Mouse (Mus musculus) right cerebral cortex, postnatal 14 days (tissue): ENCODE results near the gene Gm20458.

Experiments used
- DNase-seq: peaks from one replicate; pipeline ENCODE4 v3.0.0; 2022

The Gm20458 gene

DNA sequence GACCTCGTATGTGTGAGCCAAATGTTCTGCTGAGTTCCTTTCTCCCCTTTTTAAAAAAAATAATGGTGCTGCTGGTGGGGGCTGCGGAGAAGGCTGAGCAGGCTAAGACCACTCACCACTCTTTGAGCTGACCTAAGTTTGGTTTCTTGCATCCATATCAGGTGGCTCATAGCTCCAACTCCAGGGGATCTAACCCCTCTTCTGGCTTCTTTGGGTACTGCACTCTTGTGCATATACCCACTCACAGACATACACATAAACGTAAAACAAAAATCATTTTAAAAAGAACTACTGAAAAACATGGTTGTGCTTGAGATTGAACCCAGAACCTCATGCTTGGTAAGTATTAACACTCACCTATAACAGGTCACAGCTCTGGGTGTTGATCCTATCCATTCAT, 44.2 kb downstream of the Gm20458 start:
- DNase-seq, result no peak

DNA sequence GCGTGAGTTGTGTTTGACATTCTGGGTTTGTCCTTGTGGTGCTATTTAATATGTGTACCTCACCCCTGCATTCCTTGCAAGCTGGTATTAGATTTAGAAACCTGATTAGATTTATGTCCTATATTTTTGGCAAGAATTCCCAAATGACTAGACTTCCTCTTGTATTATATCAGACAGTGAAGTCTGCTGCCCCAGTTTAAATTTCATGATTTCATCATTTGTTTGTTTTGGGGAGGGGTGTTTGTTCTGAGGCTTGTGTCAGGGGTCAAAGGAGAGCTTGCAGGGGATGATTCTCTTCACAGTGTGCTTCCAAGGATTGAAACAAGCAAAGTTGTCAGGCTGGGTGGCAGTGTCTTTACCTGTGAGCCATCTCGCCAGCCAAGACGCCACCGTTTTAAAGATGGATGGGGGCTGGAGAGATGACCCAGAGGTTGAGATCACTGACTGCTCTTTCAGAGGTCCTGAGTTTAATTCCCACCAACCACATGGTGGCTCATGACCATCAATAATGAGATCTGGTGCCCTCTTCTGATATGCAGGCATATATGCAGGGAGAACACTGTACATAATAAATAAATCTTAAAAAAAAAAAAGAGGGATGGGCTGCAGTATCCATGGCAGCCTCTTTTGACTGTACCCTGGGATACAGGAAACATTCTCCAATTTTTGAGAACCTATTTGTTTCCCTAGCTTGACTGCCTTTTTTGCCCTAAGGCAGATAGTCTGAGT, 45.0 kb downstream of the Gm20458 start:
- no peak for DNase-seq

DNA sequence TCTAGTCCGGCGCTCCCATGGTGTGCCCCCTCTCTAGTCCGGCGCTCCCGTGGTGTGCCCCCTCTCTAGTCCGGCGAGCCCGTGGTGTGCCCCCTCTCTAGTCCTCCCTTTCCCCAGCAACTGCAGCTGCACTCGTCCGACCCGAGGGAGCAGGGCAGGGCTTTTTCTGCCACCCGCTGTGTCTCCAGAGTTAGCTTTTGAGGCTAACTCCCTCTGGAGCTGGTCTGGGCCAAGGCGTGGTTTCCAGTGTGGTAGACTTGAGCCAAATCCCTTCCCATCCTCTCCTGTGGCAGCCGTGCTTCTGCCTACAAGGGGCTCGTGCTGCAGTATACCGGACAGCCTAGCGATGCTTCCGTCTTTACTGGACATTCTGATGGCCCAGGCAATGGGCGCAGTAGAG, 47.0 kb downstream of the Gm20458 start:
- no peak for DNase-seq

DNA sequence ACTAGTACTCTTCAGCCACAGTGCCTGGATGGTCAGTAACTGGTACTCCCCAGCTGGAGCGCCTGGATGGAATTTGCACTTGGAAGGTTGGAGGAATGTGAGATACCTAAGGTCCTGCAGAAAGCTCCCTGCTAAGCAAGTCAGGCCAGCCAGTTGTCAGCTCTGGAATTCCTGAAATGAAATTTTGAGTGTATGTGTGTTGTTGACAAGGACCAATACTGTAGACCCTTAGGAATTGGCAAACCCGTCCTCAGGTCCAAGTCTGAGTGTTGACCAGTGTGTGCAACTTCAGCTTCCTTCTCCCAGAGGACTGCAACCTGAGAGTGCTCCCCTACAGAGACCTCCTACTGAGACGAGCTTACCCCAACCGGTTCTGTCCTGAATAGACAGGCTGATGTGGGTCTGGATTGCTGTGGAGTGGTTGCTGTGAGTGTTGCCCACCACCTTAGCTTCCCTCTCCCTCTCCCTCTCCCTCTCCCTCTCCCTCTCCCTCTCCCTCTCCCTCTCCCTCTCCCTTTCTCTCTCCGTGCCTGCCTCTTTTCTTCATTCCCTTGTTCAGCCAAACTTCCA, 49.9 kb downstream of the Gm20458 start:
- DNase-seq, result no peak

DNA sequence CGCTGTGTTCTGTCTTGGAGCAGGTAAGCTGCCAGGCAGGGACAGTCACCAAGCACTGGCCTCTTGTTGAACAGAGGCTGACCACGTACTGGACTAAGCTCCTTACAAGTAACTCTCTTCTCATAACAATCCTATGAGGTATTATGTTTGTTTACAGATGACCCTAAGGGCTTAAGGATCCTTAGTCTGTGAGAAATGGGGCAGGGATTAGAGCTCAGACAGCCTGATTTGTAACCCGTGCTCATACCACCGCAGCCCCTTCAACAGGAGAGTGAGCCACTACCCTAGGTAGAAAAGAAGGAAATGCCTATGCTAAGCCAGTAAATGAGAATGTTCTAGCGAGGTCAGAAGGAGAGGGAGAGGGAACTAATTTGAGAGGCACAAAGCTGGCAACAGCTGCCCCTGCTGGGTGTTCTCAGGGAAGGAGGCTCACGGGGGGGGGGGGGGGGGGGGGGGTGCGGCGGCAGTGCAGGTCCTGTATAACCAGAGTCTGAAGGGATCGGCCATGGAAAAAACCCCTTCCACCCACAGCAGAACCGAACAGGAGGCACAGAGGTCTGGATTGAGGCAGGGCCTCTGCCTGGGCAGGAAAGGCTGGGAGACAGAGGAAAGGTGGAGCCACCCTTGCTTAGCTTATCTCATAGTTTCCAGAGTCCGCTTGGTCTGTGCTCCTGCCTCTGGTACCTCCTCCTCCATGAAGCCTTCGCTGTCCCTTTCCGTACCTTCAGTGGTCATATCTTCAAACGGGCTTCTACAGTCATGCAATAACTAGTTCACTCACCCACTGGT, 51.5 kb downstream of the Gm20458 start:
- DNase-seq, result no peak

DNA sequence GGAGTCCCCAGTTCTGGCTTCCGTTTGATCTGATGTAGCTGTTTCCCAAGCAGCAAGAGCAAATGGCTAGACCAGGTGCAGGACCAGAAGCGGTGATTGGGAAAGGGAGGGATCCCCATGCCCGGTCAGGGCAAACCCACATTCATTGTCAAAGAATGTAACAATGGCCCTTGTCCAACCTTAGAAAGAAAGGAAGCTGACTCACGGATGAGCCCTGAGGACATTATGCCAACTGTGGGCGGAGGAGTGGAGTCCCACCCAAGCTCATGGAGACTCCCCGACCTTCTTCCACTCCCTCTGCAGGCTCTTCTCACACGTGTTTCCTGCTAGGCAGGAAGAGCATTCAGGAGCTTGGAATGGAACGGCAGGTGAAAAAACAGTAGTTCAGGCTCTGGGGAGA, 52.6 kb downstream of the Gm20458 start:
- DNase-seq, result no peak

DNA sequence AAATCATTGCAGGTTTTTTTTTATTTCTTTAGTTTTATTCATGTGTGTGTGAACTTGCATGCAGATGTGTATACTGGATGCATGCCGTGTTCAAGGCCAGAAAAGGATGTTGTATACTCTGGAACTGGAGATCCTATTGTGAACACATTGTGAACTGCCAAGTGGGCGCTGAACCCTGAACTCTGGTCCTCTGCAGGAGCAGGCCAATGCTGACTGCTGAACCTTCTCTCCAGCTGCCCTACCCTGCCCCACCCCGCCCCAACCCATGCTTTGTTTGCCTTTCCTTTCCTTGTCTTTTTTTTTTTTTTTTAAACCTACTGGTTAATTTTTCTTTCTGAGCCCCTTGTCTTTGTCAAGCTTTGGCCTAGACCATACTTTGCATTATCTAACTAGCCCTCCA, 54.1 kb downstream of the Gm20458 start:
- DNase-seq, result no peak

DNA sequence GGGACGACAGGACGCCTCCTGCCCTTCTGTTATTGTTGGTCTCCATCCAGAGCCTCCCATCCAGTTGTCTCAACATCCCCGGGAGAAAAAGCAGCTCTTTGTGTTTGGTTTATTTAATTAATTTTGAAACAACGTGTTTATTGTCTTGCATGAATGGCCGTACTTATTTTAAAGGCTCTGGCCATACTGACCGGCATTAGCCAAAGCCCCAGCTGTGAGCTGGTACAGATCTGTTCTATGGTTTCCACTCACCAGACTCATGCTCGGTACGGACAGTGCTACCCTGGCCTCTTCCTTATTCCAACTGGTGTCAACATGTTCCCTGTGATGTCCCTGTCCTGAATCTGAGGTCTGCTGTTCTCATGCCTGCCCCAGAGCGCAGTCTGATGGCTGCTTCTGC, 55.1 kb downstream of the Gm20458 start:
- DNase-seq, result no peak

DNA sequence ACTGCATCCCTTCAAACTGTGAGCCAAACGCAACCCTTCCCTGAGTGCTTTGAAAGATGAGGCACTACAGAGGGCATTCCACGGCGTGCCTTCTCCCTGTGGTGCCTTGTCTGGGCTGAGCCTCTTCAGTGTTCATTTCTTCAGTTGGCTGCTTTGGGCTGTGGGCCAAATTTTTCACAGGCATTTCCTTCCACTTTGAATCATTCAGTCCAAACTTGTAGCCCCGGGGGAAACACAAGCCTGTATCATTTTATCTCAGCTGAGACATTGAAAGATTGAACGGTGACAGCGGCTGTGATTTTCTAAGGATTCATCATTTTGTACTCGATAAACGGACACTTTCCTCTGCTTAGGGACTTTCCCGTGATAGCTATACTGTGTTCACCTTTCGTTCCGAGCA, 55.8 kb downstream of the Gm20458 start:
- DNase-seq, result no peak

DNA sequence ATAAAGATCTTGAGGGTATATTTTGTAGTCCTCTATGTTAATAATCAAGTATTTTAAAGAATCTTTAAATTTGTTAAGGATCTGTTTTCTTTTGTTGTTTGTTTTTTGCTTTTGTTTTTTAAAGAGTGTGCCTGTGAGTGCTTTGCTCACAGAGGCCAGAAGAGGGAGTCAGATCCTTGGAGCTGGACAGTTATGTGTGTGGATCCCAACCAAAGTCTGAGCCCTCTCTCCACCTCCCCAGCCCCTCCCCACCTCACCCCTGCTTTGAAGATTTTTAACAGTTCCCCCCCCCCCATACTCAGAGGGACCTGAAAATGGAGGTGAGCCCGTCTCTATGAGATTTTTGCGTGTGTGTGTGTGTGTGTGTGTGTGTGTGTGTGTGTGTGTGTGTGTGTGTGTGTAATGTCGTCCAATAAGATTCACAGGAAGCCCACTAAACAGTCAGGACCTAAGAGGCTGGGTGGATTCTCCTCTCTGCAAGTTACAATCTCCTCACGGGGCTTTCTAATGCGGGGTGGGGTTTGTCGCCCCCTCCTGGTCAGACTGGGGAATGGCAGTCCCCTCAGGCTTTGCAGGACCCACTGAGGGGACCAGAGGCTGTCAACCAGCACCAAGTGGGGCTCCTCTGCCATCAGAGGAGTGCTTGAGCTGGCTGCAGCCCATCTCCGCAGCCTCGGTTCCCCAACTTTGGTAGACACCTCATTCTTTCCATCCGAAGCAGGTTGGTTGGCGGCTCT, 56.9 kb downstream of the Gm20458 start:
- DNase-seq, result no peak

DNA sequence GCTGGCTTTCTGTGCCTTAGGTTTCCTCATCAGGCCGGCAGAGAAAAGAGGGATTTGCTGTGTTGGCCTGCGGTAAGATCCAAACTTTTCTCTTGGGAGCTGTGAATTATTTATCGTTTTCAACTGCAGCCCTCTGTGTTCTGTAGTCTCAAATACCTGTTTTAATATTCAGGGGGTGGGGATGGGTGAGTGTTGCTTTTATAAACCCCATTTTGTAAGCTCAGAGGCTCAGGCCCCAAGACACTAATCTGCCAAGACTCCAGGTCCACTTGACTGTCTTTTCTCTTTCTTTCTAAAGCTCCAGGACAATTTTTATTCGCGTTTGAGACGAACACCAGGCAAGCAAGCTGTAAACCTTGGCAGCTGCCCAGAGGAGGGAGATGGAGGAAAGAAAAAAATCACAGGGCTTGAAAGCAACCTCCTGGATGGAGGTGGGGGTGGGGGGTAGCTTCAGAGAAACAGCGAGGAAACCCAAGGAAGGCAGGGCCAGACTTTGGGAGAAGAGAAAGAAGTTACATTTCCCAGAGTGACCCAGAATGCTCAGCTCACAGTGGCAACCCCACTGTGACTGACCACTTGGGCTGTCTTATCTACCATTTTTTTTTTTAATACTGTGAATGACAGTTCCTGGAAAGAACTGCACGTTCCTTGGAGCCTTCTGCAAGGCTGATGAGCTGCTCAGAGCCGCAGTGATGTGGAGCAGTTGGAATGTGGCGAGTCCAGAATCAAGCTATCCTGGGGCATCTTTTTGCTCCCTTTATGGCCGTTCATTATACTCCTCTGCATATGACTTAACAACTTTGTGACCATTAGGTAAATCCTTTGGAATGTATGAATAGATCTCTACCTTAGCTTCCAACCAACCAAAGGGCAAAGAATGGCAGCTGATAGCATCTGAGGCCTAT, 57.8 kb downstream of the Gm20458 start:
- DNase-seq, result peak; percentile 48

DNA sequence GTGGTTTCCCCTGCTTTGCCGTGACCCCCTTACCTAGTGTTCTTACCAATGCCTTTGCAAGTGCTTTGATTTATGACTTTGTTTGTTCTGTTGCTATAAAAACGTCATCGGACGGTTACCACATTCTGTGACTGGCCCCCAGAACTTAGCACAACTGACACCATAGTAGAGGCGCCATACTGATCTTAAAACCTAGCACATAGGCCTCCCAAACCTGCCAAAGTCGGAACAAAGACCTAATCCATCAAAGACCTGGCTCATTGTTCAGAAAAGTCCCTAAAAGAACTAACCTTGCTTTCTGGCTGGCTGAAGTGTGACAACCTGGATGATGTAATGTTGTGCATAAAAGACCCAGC, 58.4 kb downstream of the Gm20458 start:
- DNase-seq, result no peak

DNA sequence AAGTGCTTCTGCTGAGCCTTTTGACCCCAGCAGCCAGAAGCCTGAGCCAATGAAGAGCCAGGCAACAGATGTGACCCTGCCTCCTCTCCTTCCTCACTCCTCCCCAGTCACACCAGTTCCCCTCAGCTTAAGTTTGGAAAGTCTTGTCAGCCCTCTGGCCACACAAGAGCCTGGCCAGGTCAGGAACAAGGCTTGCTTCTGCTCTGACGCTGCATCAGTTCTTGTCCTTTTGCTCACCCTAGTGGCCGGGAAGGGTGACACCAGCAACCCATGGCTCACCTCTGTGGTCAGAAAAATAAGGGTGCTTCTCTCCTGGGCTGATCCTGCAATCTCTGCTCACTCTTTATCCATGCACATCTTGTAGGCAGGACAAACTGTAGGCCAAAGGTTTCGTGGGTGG, 60.0 kb downstream of the Gm20458 start:
- no peak for DNase-seq

DNA sequence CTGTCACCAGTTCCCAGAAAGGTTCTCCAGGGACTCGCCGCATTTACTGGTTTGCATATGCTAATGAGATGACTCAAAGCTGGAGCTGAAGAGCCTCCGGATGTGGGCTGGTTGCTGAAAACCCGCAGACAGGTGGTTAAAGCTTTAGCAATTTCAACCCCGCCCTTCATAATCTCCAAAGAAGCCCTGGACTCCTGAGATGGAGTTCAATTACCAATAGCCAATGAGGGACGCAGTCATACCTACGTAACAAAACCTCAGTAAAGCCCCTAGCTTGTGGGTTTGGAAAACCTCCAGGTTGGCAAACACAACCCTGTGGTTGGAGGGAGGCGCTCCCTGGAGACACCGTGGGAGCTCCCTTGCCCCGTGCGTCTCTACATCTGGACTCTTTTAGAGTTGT, 61.1 kb downstream of the Gm20458 start:
- DNase-seq, result no peak

DNA sequence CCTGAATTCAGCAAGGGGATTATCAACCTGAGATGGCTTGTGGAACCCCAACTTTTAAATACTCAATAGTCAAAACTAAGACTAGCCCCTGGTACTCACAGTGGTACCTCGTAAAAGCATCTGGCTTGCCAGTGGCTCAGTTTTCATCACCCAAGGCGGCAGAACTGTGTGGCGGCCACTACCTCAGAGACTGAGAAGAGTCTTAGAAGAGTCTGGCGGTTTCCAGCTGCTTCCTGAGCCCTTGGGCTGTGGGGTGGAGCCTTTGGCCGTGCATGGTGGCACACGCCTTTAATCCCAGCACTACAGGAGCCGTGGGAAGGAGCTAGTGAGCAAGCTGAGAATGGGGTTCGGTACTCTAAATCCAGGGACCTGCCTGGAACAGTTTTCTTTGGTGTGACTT, 61.5 kb downstream of the Gm20458 start:
- no peak for DNase-seq

DNA sequence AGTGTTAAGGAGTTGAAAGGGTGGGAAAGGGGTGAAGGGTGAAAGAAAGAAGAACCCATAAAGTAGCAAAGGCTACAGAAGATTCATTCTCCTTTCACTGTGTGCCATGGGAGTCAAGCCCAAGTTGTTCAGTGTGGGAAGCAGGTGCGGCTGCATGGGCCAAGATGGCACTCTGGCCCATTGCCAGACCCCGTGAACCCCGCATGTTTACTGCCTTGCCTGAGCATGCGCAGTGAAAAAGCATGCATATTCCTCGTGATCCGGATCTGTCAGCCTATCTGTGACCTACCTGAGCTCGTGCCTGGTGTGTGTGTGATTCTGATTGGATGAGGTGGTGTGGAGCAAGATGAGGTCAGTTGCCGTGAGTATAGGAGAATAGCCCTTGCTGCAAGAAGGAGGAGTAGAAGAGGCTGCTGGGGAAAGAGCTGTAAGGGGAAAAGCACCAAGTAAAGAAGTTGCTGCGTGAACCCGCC, 62.6 kb downstream of the Gm20458 start:
- DNase-seq, result no peak

DNA sequence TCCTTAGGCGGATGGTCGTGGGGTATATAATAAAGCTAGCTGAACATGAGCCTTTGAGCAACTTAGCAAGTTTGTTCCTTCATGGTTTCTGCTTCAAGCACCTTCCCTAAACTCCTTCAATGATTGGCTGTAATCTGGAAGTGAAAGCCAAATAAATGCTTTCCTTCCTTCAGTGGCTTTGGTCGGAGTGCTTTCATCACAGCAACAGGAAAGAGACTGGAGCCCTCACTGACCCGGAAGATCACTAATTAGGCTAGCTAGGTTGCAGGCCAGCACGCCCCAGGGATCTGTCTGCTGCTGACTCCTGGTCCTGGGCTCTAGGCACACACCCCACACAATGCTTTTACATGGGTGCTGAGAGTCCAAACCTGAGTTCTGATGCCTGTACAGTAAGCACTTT, 67.8 kb downstream of the Gm20458 start:
- DNase-seq, result no peak

DNA sequence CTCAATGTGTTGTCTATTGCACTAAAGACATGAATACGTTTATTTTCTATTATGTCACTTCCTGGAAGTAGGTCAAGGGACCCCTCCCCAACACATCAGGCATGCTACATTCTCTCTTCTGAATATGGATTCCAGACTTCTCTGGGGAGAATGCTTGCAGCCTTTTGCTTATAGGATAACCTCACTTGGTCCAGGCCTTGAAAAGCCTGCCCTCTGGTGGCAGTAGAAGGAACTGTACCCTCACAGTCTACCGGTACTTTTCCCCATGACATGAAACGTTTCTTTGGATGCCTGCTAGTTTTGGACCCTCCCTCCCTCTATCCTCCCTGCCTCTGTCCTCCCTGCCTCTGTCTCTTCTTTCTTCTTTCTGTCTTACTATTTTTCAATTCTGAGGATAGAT, 70.4 kb downstream of the Gm20458 start:
- peak; percentile 82 for DNase-seq

DNA sequence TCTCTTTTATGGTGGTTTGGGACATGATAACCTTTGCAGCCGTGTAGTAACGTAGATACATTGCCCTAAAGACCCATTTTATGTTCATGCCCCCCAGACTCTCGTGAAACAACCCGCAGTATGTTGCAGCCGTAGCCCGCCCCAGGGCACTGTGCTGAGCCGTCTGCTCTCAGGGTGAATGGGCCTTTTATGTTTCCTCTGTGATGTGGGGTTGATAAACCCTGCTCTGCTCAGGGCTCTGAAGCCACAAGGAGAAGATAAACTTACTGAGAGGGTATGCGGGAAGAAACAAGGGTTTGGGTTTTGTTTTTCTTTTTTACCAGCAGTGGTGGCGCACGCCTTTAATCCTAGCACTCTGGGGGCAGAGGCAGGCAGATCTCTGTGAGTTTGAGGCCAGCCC, 73.5 kb downstream of the Gm20458 start:
- DNase-seq, result no peak

DNA sequence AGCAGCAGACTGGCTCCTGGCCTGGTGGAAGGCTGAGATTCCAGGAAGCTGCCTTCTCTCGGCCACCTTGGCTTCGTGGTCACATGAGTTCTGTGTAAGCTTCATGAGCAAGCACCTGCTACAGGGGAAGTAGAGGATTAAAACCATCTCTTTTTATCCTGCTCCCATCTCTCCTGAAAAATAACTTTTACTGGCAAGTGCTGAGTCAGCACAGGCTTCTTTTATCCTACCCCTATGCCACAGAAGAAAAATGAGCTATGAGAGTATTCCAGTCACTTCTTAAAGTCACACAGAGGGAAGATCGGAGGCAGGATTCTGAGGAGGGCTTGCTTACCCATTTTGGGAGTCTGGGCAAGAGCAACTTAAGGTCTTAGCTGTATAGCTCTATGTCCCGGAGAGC, 76.2 kb downstream of the Gm20458 start:
- DNase-seq, result no peak
